Mouse (Mus musculus): ENCODE data around the gene Dennd2d.

The Dennd2d gene

GRCm38 (mm10) chr3:106482281-106483081 lies at the start of gene Dennd2d:
Gene Dennd2d (plus strand): TSS chr3:106482405.
- peak; percentile 79 for DNase-seq (ENCODE audit: low read depth, low spot score)

- peak; percentile 79 for DNase-seq (ENCODE audit: low read depth, low spot score)
Measured at GRCm38 (mm10) chr3:106448571-106448970, 33.6 kb upstream of the Dennd2d start.

GRCm38 (mm10) chr3:106448995-106449394 lies 33.2 kb upstream of the Dennd2d start:
- DNase-seq (ENCODE audit: low read depth, low spot score): peak; percentile 75

- DNase-seq (ENCODE audit: low read depth, low spot score): peak; percentile 91
Measured at GRCm38 (mm10) chr3:106449567-106449966, 32.6 kb upstream of the Dennd2d start.

- peak; percentile 59 for DNase-seq (ENCODE audit: low read depth, low spot score)
Measured at GRCm38 (mm10) chr3:106452616-106453015, 29.6 kb upstream of the Dennd2d start.

- DNase-seq (ENCODE audit: low read depth, low spot score): no peak
Measured at GRCm38 (mm10) chr3:106457298-106457869, 24.8 kb upstream of the Dennd2d start.

- DNase-seq (ENCODE audit: low read depth, low spot score): peak; percentile 89
Measured at GRCm38 (mm10) chr3:106462059-106462470, 20.1 kb upstream of the Dennd2d start.

GRCm38 (mm10) chr3:106462493-106462892 lies 19.7 kb upstream of the Dennd2d start:
- peak; percentile 86 for DNase-seq (ENCODE audit: low read depth, low spot score)

GRCm38 (mm10) chr3:106464750-106465149 lies 17.5 kb upstream of the Dennd2d start:
- peak; percentile 64 for DNase-seq (ENCODE audit: low read depth, low spot score)

GRCm38 (mm10) chr3:106474210-106474609 lies 8.0 kb upstream of the Dennd2d start:
- DNase-seq (ENCODE audit: low read depth, low spot score): no peak

- no peak for DNase-seq (ENCODE audit: low read depth, low spot score)
Measured at GRCm38 (mm10) chr3:106476863-106477262, 5.3 kb upstream of the Dennd2d start.

GRCm38 (mm10) chr3:106483297-106483696 lies 1.1 kb downstream of the Dennd2d start:
- no peak for DNase-seq (ENCODE audit: low read depth, low spot score)

- DNase-seq (ENCODE audit: low read depth, low spot score): peak; percentile 85
Measured at GRCm38 (mm10) chr3:106483796-106484405, 1.7 kb downstream of the Dennd2d start.

GRCm38 (mm10) chr3:106484861-106485260 lies 2.7 kb downstream of the Dennd2d start:
- DNase-seq (ENCODE audit: low read depth, low spot score): peak; percentile 36

GRCm38 (mm10) chr3:106485810-106486209 lies 3.6 kb downstream of the Dennd2d start:
- peak; percentile 87 for DNase-seq (ENCODE audit: low read depth, low spot score)

GRCm38 (mm10) chr3:106487551-106487950 lies 5.3 kb downstream of the Dennd2d start:
- peak; percentile 41 for DNase-seq (ENCODE audit: low read depth, low spot score)

GRCm38 (mm10) chr3:106490239-106490638 lies 8.0 kb downstream of the Dennd2d start:
- DNase-seq (ENCODE audit: low read depth, low spot score): no peak

- DNase-seq (ENCODE audit: low read depth, low spot score): peak; percentile 35
Measured at GRCm38 (mm10) chr3:106492723-106493122, 10.5 kb downstream of the Dennd2d start.

GRCm38 (mm10) chr3:106493202-106493601 lies 11.0 kb downstream of the Dennd2d start:
- DNase-seq (ENCODE audit: low read depth, low spot score): peak; percentile 58

GRCm38 (mm10) chr3:106493882-106494281 lies 11.7 kb downstream of the Dennd2d start:
- DNase-seq (ENCODE audit: low read depth, low spot score): no peak

- no peak for DNase-seq (ENCODE audit: low read depth, low spot score)
Measured at GRCm38 (mm10) chr3:106494417-106494950, 12.3 kb downstream of the Dennd2d start.

- no peak for DNase-seq (ENCODE audit: low read depth, low spot score)
Measured at GRCm38 (mm10) chr3:106495346-106496044, 13.3 kb downstream of the Dennd2d start.

All from CD4-positive helper T cell, adult 2 months (primary cell).